Mouse (Mus musculus) liver, embryonic 16.5 days (tissue): Measurements from ENCODE around the gene Cry2. TPM values are rescaled to one million over a fixed set of nuclear protein-coding genes. Genes with fewer than 3 reads are reported as not detected.

Source experiments
- ATAC-seq: fragments of 200-750 bp; cut with Nextera tagmentation; 2 replicates; pipeline ENCODE4 v1.8.0; 2017; ENCODE audit warnings: low read depth, mild to moderate bottlenecking, moderate number of reproducible peaks, moderate library complexity
- H3K27ac ChIP-seq: fragments of 300-500 bp; sonication (generic); 2 replicates; pipeline ENCODE4 v1.5.1; 2014; ENCODE audit warnings: mild to moderate bottlenecking, low read length
- H3K27me3 ChIP-seq: fragments of 300-500 bp; sonication (generic); 2 replicates; pipeline ENCODE4 v1.6.1; 2014; ENCODE audit warnings: low read depth, low read length, mixed read lengths; ENCODE audit not compliant: control insufficient read depth, insufficient read depth
- H3K36me3 ChIP-seq: fragments of 300-500 bp; sonication (generic); 2 replicates; pipeline ENCODE4 v1.6.1; 2014; ENCODE audit warnings: mild to moderate bottlenecking; ENCODE audit not compliant: control insufficient read depth, insufficient read depth
- H3K4me1 ChIP-seq: fragments of 300-500 bp; sonication (generic); 2 replicates; pipeline ENCODE4 v1.6.1; 2014; ENCODE audit warnings: low read depth, low read length, mixed read lengths; ENCODE audit not compliant: control insufficient read depth
- H3K4me2 ChIP-seq: fragments of 300-500 bp; sonication (generic); 2 replicates; pipeline ENCODE4 v1.6.1; 2014; ENCODE audit warnings: low read depth, low read length, mixed read lengths
- H3K4me3 ChIP-seq: fragments of 300-500 bp; sonication (generic); 2 replicates; pipeline ENCODE4 v1.5.1; 2014; ENCODE audit warnings: low read depth, mild to moderate bottlenecking, low read length
- H3K9ac ChIP-seq: fragments of 300-500 bp; sonication (generic); 2 replicates; pipeline ENCODE4 v1.6.1; 2014; ENCODE audit warnings: low read depth, low read length
- H3K9me3 ChIP-seq: fragments of 300-500 bp; sonication (generic); replicated peaks from 2 replicates; pipeline ENCODE4 v1.6.1; 2016; ENCODE audit warnings: low read length; ENCODE audit not compliant: control insufficient read depth
- WGBS: fragments of 180-500 bp; shearing (Covaris S2); extraction: QIAGEN DNeasy Blood & Tissue Kit; methylation state at CpG from one replicate; pipeline ENCODE4 v1.1.7; 2014; ENCODE audit not compliant: insufficient replicate concordance; 5-methylcytosine and 5-hydroxymethylcytosine counted together
- polyA plus RNA-seq: library from polyadenylated mRNA; unstranded; fragments of >200 nt; fragmentation: Nextera tagmentation; extraction: Ambion mirVana; gene quantifications from 2 replicates; pipeline ENCODE4 v1.2.1, GENCODE M21; 2015

The Cry2 gene
- polyA plus RNA-seq, 1 experiment from 2014 or later = 15.0 TPM

- peak overlapping the region; percentile 54 for H3K4me2 ChIP-seq
- no peak overlapping the region for H3K9ac ChIP-seq
- peaks cover 66% of the 10 kb centered on the region for H3K27me3 ChIP-seq
- H3K27ac ChIP-seq = no peak overlapping the region
- 15% methylated on average over 10 of the region's 10 CpGs for WGBS
- peak overlapping the region; percentile 55 for H3K4me3 ChIP-seq
- H3K4me1 ChIP-seq = peaks cover 6% of the 10 kb centered on the region
- ATAC-seq = no peak
- no peaks in the 10 kb centered on the region for H3K36me3 ChIP-seq
- H3K9me3 ChIP-seq = no peaks in the 10 kb centered on the region
Measured at GRCm38 (mm10) chr2:92389645-92390044, 44.2 kb downstream of the Cry2 start.

GRCm38 (mm10) chr2:92388891-92389641 lies 44.8 kb downstream of the Cry2 start:
- peak; percentile 44 for ATAC-seq
- peak overlapping the region; percentile 55 for H3K4me3 ChIP-seq
- no peaks in the 10 kb centered on the region for H3K36me3 ChIP-seq
- no peak overlapping the region for H3K27ac ChIP-seq
- peaks cover 6% of the 10 kb centered on the region for H3K4me1 ChIP-seq
- H3K4me2 ChIP-seq = peak overlapping the region; percentile 54
- peaks cover 66% of the 10 kb centered on the region for H3K27me3 ChIP-seq
- H3K9ac ChIP-seq = peak overlapping the region; percentile 37; the same call in 1 of the 2 replicates
- 2% methylated on average over 57 of the region's 62 CpGs for WGBS
- no peaks in the 10 kb centered on the region for H3K9me3 ChIP-seq

GRCm38 (mm10) chr2:92388081-92388517 lies 45.7 kb downstream of the Cry2 start:
- Histone ChIP-seq H3K9me3 (no peaks in the 10 kb centered on the region), H3K27ac (no peak overlapping the region), H3K4me2 (no peak overlapping the region), H3K36me3 (no peaks in the 10 kb centered on the region), H3K27me3 (peaks cover 56% of the 10 kb centered on the region), H3K4me3 (no peak overlapping the region), H3K4me1 (peaks cover 6% of the 10 kb centered on the region), H3K9ac (no peak overlapping the region)
- ATAC-seq = no peak
- 57% methylated on average over 3 of the region's 3 CpGs for WGBS

GRCm38 (mm10) chr2:92387646-92388045 lies 46.2 kb downstream of the Cry2 start:
- no peak overlapping the region for H3K4me2 ChIP-seq
- H3K9ac ChIP-seq = no peak overlapping the region
- no peaks in the 10 kb centered on the region for H3K36me3 ChIP-seq
- ATAC-seq = no peak
- WGBS = 50% methylated on average over 4 of the region's 4 CpGs
- H3K4me1 ChIP-seq = peaks cover 6% of the 10 kb centered on the region
- no peak overlapping the region for H3K27ac ChIP-seq
- peaks cover 52% of the 10 kb centered on the region for H3K27me3 ChIP-seq
- H3K9me3 ChIP-seq = no peaks in the 10 kb centered on the region
- H3K4me3 ChIP-seq = no peak overlapping the region

GRCm38 (mm10) chr2:92386821-92387570 lies 46.8 kb downstream of the Cry2 start:
- WGBS = 75% methylated on average over 30 of the region's 30 CpGs
- no peak for ATAC-seq

GRCm38 (mm10) chr2:92385113-92386051 lies 48.5 kb downstream of the Cry2 start:
- H3K9ac ChIP-seq = no peak overlapping the region
- H3K4me1 ChIP-seq = peaks cover 4% of the 10 kb centered on the region

More at GRCm38 (mm10) chr2:92386821-92387570, 46.8 kb downstream of the Cry2 start:
- Histone ChIP-seq H3K36me3 (no peaks in the 10 kb centered on the region), H3K4me2 (no peak overlapping the region), H3K27ac (no peak overlapping the region), H3K9ac (no peak overlapping the region), H3K27me3 (peaks cover 45% of the 10 kb centered on the region), H3K9me3 (no peaks in the 10 kb centered on the region), H3K4me3 (no peak overlapping the region), H3K4me1 (peaks cover 6% of the 10 kb centered on the region)

GRCm38 (mm10) chr2:92384101-92384500 lies 49.7 kb downstream of the Cry2 start:
- no peak for ATAC-seq

More at GRCm38 (mm10) chr2:92385113-92386051, 48.5 kb downstream of the Cry2 start:
- no peak for ATAC-seq
- H3K4me3 ChIP-seq = no peak overlapping the region
- WGBS = 64% methylated on average over 22 of the region's 22 CpGs
- peaks cover 7% of the 10 kb centered on the region for H3K36me3 ChIP-seq
- no peak overlapping the region for H3K27ac ChIP-seq
- peaks cover 29% of the 10 kb centered on the region for H3K27me3 ChIP-seq
- H3K4me2 ChIP-seq = no peak overlapping the region
- no peaks in the 10 kb centered on the region for H3K9me3 ChIP-seq

DNA sequence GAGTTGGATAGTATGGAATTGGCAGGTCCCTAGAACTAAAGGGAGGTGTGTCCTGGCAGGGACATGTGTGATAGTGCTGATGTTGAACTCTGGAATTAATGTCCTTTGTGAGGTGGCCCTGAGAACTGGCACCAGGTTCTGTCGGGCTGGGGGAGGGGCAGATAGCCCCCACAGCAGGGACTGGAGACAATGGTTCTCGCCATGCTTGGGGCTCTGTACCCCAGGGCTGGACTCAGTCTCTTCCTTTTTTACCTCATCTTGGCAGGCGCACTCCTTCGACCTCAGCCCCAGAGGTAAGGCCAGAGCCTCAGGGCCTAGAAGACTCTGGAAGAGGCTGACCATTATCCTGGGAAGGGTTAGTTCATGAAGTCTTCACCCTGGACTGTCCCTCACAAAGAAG lies 51.1 kb downstream of the Cry2 start:
- Histone ChIP-seq H3K36me3 (peaks cover 25% of the 10 kb centered on the region), H3K4me1 (no peaks in the 10 kb centered on the region), H3K4me3 (no peak overlapping the region), H3K9me3 (no peaks in the 10 kb centered on the region), H3K4me2 (no peak overlapping the region), H3K27ac (no peak overlapping the region), H3K27me3 (peaks cover 3% of the 10 kb centered on the region; the same call in 1 of the 2 replicates), H3K9ac (no peak overlapping the region)
- ATAC-seq = no peak
- whole genome bisulfite sequencing = 70% methylated on average over 4 of the region's 4 CpGs

More at GRCm38 (mm10) chr2:92384101-92384500, 49.7 kb downstream of the Cry2 start:
- peaks cover 16% of the 10 kb centered on the region for H3K36me3 ChIP-seq
- peaks cover 17% of the 10 kb centered on the region for H3K27me3 ChIP-seq
- H3K4me2 ChIP-seq = no peak overlapping the region
- H3K9me3 ChIP-seq = no peaks in the 10 kb centered on the region
- WGBS = 53% methylated on average over 4 of the region's 4 CpGs
- no peak overlapping the region for H3K4me3 ChIP-seq
- no peaks in the 10 kb centered on the region for H3K4me1 ChIP-seq
- no peak overlapping the region for H3K9ac ChIP-seq
- no peak overlapping the region for H3K27ac ChIP-seq
